Mouse (Mus musculus): ENCODE data around the gene 4930524J08Rik.
A peak's percentile ranks its signal among the peaks of the same experiment; 100 is the strongest.

The 4930524J08Rik gene

DNA sequence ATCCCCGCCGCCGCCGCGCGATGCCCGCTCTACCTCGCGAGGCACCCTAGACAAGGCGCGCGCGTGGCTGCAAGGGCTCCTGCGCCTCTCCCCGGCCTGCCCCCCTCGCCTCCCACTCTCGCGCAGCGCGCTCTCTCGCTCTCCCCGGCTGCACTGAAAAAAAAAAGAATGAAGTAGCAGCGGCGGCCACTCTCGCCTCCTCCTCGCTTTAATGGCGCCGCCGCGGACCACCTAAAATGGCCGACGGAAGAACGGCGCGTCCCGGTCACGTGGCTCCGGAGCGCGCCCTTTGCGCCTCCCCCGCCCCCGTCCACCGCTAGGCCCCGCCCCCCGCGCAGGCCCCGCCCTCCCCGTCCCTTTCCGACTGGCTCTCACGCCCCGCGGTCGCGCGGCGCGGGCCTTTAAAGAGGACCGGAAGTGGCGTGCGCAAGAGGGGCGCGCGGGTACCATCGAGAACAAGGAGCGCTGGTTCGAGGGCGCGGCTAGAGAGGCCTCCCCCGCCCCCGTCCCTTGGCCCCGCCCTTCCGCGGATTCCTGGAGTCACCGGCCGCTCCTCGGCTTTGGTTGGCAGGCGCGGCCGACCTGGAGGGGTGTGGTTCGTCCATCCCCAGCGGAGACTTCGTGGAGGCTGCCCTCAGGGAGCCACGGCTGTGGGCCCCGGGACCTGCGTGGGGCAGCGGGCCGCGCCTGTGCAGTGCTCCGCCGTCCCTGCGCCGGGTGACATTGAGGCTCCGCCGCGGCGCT is at the start of gene 4930524J08Rik, which contains the start of gene Hnrnpd:
Gene 4930524J08Rik (plus strand): TSS at position 363 of the 744 bp plus-strand sequence.
Gene Hnrnpd (minus strand): TSS at position 240 of the 744 bp plus-strand sequence.
- DNase-seq (ENCODE audit: low spot score in 2 of 2): peak; percentile 90 to 91

DNA sequence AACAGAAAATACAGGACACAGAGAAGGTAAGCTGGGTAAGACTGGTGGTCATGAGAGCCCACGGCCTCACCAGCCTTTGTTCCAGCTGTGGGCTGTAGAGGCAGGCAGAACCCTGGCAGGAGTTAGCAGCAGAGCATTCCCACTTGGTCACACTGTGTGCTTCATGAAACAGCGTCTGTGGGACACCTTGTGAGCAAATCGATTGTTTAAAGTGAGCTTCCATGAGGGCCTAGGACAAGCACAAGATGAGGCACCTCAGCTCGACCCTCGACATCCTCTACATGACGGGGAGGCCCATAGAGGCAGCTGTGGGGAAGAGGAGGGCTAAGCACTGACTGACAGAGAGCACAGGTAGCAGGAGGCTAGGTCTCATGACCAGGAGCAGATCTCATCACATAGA is 47.0 kb upstream of the 4930524J08Rik start:
- no peak for DNase-seq (ENCODE audit: low spot score in 2 of 2)

DNA sequence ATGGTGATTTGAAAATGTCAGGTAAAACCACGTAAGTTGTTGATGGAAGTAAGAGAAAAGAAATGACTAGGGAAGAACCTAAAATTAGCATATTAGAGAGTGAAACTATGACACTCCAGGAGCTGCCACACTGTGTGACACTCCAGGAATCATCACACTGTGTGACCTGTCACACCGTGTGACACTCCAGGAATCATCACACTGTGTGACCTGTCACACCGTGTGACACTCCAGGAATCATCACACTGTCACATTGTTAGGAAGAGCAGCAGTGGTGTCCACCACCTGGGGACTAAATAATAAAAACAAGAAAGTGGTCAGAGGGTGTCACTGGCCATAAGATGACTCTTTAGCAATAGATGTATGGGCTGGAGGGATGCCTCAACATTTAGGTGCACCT is 39.4 kb upstream of the 4930524J08Rik start:
- DNase-seq (ENCODE audit: low spot score in 2 of 2): no peak

DNA sequence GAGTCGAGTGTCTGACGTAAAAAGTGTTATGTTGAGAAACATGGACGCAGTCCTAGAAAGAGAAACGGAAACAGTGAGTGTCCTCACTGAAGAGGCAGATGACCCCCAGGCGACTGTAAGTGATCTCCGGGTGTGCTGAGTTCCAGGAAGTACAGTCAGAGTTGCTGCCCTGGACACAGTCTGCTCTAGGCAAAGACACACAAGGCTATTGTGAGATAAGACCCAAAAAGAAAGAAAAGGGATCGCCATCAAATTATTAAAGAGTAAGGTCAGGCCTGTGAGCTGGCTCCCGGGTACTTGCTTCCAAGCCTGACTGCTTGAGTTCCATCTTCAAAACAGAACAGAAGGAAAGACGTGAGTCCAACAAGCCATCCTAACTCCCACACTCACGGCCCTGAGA is 37.6 kb upstream of the 4930524J08Rik start:
- DNase-seq (ENCODE audit: low spot score in 2 of 2): no peak

GRCm38 (mm10) chr5:99941776-99942502 is 36.9 kb upstream of the 4930524J08Rik start:
- DNase-seq (ENCODE audit: low spot score in 2 of 2): no peak

- no peak for DNase-seq (ENCODE audit: low spot score in 2 of 2)
Measured at GRCm38 (mm10) chr5:99952513-99952912, 26.3 kb upstream of the 4930524J08Rik start.

- no peak for DNase-seq (ENCODE audit: low spot score in 2 of 2)
Measured at GRCm38 (mm10) chr5:99953883-99954282, 25.0 kb upstream of the 4930524J08Rik start.

DNA sequence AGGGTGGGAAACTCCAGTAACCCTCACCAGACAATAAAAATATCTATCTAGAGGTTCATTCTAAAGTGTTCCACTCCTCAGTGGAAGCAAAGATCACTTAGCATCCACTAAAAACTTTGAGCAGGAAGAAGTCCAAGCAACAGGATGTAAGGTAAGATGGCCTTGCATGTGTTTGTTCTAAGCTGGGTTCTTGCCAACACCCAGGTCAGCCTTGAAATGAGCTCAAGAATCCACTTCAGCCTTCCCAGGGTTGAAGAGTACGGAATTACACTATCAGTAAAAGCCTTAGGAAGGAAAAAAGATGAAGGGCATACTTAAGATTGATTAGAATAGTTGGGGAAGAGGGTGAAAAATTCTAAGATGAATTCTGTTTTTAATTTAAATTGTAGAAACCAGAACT is 20.2 kb upstream of the 4930524J08Rik start:
- no peak for DNase-seq (ENCODE audit: low spot score in 2 of 2)

DNA sequence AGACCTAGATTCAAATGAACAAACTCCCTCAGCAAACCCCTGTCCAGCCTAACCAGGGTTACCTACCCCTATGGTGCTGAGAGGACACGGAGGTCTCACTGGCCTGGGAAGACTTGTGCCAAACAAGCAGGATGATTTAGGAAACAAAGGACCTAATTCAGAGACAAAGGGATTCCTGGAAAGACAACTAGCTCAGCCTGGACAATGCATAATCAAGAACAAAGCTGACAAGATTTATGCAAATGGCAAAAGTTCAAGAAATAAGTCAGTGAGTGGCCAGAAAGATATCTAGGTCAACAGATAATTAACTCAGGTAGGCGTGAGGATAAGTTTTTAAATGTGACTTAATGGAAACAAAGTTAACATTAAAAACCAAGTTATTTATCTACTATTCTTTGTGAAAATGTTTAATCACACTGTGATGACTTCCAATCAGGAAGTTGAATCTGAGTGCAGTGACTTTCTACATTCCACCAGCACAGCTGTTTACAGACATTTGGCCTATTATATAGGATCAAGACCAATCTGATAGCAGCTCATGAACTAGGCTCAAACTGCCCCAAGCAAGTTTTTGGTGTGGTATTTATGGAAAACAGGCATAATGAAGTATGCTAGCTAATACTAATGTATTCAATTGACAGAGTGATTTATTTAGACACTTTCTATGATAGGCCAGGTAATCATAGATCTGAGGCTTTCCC is 19.5 kb upstream of the 4930524J08Rik start:
- DNase-seq (ENCODE audit: low spot score in 2 of 2): no peak

- no peak for DNase-seq (ENCODE audit: low spot score in 2 of 2)
Measured at GRCm38 (mm10) chr5:99959960-99960359, 18.9 kb upstream of the 4930524J08Rik start.

DNA sequence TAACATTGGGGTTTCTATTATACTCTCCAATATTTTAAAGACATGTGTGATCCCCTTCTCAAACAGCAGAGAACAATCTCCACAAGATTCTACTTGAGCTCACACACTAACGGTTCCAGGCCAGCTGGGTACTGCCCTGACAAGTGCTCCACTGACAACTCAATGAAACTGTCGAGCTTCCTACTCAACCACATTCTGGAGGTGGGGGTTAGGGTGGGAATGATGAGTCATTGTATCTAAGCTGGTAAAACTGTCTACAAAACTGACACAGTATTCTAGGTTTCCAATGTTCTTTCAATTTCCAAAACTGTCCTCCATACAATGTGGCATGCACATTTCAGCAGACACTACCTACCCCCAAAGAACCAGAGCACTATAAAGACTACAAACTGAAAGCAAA is 4.9 kb upstream of the 4930524J08Rik start:
- peak in 1 of 2 experiments; percentile 40 for DNase-seq (ENCODE audit: low spot score in 2 of 2)

DNA sequence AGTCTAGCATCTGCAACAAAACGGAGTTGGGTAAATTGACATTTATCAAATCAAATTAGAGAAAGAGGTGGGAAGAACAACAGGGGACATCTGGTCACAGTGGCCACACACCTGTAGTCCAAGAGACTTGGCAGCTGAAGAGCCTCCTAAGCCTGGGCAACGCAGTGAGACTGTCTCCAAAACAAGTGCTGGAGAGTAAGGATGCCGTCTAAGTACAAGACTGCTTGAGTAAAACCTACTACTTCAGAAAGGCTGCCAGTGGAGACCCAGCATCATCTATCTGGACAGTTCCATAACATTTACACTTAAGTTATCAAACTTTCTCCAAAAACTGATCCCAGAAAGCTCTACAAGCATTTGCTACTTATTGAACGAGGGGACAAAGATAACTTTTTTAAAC is 3.8 kb upstream of the 4930524J08Rik start:
- DNase-seq (ENCODE audit: low spot score in 2 of 2): no peak

DNA sequence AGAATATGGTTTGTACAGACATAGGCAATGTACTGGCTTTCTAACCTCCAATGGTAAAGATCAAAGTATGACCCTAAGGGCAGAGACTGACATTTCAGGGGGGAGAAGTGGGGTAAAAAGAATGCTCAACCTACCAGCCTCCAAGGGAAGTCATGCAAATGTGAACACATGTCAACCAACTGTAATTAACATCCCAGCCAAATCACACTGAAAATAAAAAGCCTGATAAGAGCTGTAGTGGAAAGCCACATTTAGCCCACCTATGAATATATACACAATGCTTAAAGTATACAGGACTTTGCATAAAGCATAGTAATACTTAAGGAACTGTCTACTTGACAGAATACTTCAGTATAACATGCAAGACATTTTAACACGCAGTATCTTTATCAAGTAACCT is 3.1 kb upstream of the 4930524J08Rik start:
- DNase-seq (ENCODE audit: low spot score in 2 of 2): no peak

DNA sequence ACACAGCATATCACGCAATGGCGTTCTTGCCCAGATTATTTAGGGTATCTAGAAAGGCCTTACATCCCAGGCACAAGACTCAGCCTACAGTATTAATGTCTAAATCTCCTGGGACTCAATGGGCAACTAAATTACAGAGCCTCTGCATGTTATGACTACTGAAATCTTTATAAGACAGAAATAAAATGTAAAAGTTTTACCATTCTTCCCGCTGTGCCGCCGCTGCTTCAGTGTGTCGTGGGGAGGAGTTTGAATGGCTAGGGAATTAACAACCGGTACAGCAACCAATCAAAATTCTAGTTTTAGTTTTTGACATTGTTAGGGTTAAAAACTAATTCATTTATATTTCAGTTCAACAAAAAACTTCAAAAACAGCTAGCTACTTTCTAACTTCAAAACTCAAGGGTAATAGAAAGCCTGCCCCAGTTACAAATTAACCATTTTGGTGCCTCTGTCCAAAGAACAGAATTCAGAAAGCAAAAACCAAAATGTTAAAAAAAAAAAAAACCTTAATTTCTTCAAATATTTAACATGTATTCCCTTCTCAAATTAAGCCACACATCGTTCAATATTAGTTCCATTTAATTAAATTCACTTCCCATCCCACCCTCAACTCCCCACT is 2.4 kb upstream of the 4930524J08Rik start:
- no peak for DNase-seq (ENCODE audit: low spot score in 2 of 2)

DNA sequence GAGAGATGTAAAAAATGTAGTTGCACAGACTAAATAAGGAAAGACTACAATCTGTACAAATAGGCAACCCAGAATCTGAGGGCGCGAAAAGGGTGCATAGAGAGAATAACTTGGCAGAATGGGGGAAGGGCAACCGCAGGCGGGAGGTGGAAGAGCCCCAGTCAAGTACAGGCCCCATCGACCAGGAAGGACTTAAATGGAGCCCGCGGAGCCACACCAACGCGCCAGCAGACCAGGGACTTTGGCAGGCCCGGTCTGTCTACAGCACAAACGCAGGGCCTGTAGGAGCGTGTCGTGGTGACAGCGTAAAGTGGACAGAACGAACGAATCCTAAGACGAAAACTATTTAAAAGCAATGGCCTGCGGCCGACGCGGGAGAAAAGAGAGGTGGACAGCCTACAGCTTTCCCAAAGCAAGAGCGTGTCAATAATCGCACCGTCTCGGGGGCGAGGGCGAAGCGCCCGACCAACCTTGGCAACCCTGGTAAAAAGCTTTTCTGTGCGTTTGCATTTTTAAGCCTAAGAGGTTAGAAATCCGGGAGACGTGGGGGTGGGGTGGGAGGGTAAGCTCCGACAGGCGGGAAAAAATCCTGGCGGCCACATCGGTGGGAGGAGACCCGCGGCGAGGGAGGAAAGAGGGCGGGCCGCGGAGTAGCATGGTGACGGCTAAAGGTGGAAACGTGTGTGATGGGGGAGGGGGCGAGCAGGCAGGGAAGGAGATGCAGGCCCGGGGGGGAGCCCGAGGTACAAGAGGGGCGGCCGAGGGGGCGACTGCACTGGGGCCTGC is 1.2 kb upstream of the 4930524J08Rik start:
- DNase-seq (ENCODE audit: low spot score in 2 of 2): peak; percentile 66 to 67

DNA sequence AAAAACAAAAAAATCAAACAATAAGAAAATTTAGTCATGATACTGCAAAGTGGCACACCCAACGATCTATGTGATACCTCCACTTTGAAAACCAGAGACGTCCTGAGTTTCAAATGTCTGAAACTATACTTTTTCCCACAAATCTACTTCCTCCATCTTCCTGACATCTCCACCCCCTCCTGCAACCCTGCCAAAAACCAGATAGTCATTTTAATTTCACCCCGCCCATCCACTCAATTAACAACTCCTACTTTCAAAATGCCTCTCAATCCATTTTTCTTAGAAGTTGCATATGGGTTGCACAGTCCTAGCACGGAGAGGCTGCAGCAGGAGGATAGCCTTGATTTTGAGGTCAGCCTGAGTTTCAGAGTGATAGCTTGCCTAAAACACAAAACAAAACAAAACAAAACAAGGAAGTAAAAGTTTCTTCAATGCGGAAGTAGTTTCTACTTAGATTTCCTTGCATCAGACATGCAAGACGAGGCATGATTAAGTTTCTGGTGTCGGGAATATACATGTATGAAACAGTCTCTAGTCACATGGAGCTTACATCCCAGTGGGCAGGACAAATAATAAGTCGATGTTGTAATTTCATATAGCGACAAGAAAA is 4.7 kb downstream of the 4930524J08Rik start:
- DNase-seq (ENCODE audit: low spot score in 2 of 2): no peak

- DNase-seq (ENCODE audit: low spot score in 2 of 2): no peak
Measured at GRCm38 (mm10) chr5:99994166-99994565, 15.3 kb downstream of the 4930524J08Rik start.

DNA sequence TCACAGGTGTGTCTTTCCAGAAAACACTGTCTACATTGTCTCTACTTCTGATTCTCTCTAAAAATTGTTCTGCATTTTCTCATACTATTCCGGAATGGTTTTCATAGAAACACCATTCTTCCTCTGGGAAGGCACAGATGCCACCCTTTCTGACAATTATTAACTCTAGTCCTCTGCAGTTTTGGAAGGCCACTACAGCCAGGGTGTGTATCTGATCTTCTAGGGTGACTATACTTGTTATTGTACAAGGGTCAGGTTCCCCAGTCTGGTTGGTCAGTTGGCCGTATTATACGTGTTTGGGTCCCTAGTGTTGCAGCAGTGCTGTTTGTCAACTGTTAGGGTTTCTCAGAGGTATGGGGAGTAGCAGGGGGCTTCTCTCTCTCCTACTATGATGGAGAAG is 15.8 kb downstream of the 4930524J08Rik start:
- no peak for DNase-seq (ENCODE audit: low spot score in 2 of 2)

DNA sequence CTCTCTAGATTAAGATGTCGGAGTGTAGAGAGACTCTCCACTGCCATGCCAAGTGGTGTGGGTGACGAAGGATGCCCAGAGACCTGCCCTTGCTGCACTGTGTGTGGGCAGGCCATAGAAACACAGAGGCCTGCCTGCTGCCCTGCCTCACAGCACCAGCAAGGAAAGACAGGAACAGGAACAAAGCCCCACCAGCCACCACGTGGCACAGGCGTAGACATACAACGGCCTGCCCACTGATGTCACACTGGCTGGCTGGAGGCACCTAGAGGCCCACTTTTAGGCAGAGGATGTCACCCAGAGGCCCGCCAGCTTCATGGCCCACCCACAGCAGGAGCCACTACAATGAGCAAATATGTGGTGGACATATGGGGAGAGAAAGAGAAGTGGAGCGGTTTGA is 21.2 kb downstream of the 4930524J08Rik start:
- DNase-seq (ENCODE audit: low spot score in 2 of 2): no peak

DNA sequence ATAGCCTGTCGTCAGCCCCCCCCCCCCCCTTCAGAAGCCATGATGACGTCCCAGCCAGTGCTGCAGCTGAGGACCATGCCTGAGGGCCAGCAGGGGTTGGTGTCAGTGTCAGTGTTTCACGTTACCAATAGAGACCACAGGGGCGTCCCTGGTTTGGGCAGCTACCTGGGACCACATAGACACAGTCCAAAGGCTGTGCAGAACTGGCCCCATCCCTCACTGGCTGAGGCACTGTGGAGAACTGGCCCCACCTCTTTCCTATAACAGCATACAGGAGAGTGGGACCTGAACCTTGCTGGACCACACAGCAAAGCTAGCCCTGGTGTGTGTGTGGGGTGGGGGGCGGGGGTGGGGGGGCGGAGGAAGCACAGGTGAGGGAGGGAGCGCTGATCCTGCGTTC is 21.6 kb downstream of the 4930524J08Rik start:
- no peak for DNase-seq (ENCODE audit: low spot score in 2 of 2)

DNA sequence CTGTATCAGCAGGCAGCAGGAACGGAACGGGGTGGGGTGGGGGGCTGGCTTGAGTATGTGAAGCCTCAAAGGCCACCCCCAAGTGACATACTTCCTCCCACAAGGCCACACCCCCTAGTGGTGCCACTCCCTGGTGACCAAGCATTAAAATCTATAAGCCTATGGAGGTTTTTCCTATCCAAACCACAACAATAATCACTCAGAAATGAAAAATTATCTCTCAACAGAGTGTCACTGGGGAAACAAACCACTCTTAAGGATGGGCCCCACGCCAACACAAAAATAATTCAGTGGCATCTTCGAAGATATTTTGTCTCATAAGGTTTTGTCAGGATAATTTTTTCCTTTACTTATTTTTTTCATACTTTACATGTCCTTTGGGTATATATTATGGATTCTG is 25.0 kb downstream of the 4930524J08Rik start:
- no peak for DNase-seq (ENCODE audit: low spot score in 2 of 2)

Measured in right cerebral cortex, adult 2 months (tissue).